ENCODE assay signal across 12 mouse cellular contexts in the genomic region with DNA sequence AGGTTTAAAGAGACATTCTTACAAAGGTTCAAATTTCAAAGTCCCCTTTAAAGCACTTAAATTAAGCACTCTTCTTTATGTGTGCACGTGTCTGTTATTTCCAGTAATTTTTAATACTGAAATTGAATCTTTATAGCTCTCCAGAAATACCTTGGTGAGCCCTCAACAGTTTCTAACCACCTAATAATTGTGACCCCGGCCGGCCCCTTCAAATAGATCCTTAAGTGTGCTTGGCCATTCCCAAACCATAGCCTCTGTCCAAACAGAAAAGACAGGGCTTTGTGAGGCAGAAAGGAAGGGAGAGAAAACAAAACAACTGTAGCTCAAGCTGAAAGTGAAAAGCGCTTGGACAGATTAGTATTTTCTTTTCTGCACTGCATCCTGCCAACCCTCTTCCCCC. TPM values are rescaled to one million over a fixed set of nuclear protein-coding genes. Genes with fewer than 3 reads are reported as not detected.
"Had no signal": no experiment of that assay in that cellular context is flagged by ENCODE, and none has a peak within 500 bp of the region (broad histone marks: within the 10 kb centered on the region; RNA-seq: fewer than 3 reads in every experiment).

No protein-coding gene starts in this region.

RNA-seq across cellular contexts. Expression of gene Gm7233, which starts 12.5 kb away (rescaled TPM):
- total RNA-seq: neutrophil, adult 5-6 weeks had no signal
- polyA plus RNA-seq: neural tube, embryonic 11.5 days; neural tube, embryonic 12.5 days; neural tube, embryonic 13.5 days; neural tube, embryonic 14.5 days; small intestine, adult 2 months; spleen, adult 2 months; stomach, embryonic 14.5 days; stomach, embryonic 15.5 days; stomach, embryonic 16.5 days; stomach, postnatal 0 days; thymus, adult 2 months had no signal
